Mouse (Mus musculus): ENCODE data around the gene Pgpep1. TPM values are rescaled to one million over a fixed set of nuclear protein-coding genes. Genes with fewer than 3 reads are reported as not detected.
A peak's percentile ranks its signal among the peaks of the same experiment; 100 is the strongest.

Gene Pgpep1
- polyA plus RNA-seq (2015; fragmentation: Nextera tagmentation; extraction: Ambion mirVana) = 70.1 and 74.5 TPM in 2 replicates

DNA sequence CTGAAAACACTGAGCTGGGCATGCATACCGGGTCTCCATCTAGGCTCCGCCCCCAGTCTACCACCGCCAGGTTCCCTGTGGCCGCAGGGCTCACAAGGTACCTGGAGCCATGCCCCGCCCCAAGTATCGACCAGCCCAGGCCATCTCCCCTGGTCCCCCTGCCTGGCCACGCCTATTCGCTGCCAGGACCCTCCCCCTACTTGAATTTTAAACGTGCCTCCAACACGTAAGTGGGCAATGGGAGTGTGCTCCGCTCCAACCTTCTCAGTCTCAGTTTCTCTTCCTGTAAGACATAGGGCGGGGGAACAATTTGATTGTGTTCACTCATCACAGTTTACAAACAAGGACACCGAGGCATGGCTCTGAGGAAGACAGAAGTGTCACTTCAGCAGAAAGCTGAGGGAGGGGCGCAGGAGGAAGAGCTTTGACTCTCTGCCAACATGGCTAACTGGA lies at the start of gene Pgpep1:
TSS of gene Pgpep1 (minus strand) at position 116 of the 453 bp plus-strand sequence.
- H3K27me3 ChIP-seq (replicated peaks) = no peaks in the 10 kb centered on the region
- H3K9ac ChIP-seq = peak within 1 kb of the TSS; percentile 72
- peak within 1 kb of the TSS; percentile 59 for H3K27ac ChIP-seq
- WGBS = 3% methylated on average over 14 of the region's 14 CpGs
- peak; percentile 65 for ATAC-seq (replicated peaks)
- H3K4me3 ChIP-seq = peak within 1 kb of the TSS; percentile 87
- H3K36me3 ChIP-seq (replicated peaks) = no peaks in the 10 kb centered on the region
- H3K4me2 ChIP-seq = peak within 1 kb of the TSS; percentile 94
- H3K4me1 ChIP-seq = peaks cover 25% of the 10 kb centered on the region
- no peaks in the 10 kb centered on the region for H3K9me3 ChIP-seq

DNA sequence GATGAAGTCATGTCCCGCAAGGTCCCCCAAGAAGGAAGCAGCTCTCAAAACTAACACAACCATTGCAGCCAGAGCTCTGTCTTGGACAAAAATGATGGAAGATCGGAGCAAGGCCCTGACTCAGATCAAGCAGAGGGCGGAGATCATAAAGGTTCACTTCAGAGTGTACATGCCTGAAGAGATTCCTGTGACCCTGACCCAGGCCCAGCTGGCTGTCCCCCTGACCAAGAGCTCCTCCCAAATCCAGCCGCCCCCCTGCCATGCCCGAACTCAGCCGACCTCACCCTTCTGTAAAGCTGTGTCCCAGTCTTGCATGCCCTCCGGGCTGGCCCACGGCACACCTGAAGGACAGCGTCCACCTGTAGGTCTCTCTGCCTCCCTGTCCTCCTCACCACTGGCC lies 49.6 kb upstream of the Pgpep1 start:
- H3K27ac ChIP-seq = no peak overlapping the region
- ATAC-seq (replicated peaks) = no peak
- H3K36me3 ChIP-seq (replicated peaks) = no peaks in the 10 kb centered on the region
- WGBS = 93% methylated on average over 9 of the region's 9 CpGs
- H3K4me2 ChIP-seq = no peak overlapping the region
- H3K27me3 ChIP-seq (replicated peaks) = no peaks in the 10 kb centered on the region
- H3K9me3 ChIP-seq = no peaks in the 10 kb centered on the region
- no peak overlapping the region for H3K4me3 ChIP-seq
- H3K9ac ChIP-seq = no peak overlapping the region
- H3K4me1 ChIP-seq = no peaks in the 10 kb centered on the region

- no peaks in the 10 kb centered on the region for H3K36me3 ChIP-seq (replicated peaks)
- no peak overlapping the region for H3K4me3 ChIP-seq
- peaks cover 5% of the 10 kb centered on the region; the same call in 1 of the 2 replicates for H3K4me1 ChIP-seq
- no peaks in the 10 kb centered on the region for H3K9me3 ChIP-seq
- H3K27me3 ChIP-seq (replicated peaks) = no peaks in the 10 kb centered on the region
- ATAC-seq (replicated peaks) = no peak
- 89% methylated on average over 14 of the region's 14 CpGs for WGBS
- no peak overlapping the region for H3K4me2 ChIP-seq
- H3K27ac ChIP-seq = no peak overlapping the region
- H3K9ac ChIP-seq = no peak overlapping the region
Measured at GRCm38 (mm10) chr8:70708281-70708680, 48.1 kb upstream of the Pgpep1 start.

DNA sequence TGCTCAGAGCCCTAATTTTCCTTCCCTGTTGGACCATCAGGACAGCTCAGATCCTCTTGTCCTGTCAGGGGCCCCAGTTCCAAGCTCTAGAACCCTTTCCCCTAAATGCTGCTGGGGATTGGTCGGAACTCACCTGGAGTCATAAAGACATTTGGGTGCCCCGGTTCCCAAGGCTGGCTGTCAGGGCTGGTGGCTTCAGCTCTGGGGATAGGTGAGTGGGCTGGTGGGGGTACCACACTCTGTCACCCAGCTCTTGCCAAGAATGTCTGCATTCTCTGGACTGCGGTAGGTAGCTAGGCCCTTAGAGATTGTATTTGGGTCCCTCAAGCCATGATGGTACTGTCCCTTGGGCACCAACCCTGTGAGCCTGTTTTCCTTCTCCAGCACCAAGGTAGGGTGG lies 43.1 kb upstream of the Pgpep1 start, which contains the start of gene Iqcn:
TSS of gene Iqcn (plus strand) at position 171 of the 400 bp plus-strand sequence.
- peaks cover 33% of the 10 kb centered on the region for H3K4me1 ChIP-seq
- H3K9me3 ChIP-seq = no peaks in the 10 kb centered on the region
- H3K36me3 ChIP-seq (replicated peaks) = no peaks in the 10 kb centered on the region
- H3K27me3 ChIP-seq (replicated peaks) = no peaks in the 10 kb centered on the region
- H3K4me3 ChIP-seq = no peak within 1 kb of the TSS; the same call in 1 of the 2 replicates
- ATAC-seq (replicated peaks) = no peak
- WGBS = 95% methylated on average over 3 of the region's 3 CpGs
- no peak within 1 kb of the TSS for H3K9ac ChIP-seq
- peak within 1 kb of the TSS; percentile 64 for H3K4me2 ChIP-seq
- no peak within 1 kb of the TSS for H3K27ac ChIP-seq

GRCm38 (mm10) chr8:70702842-70703182 lies 42.6 kb upstream of the Pgpep1 start:
- H3K9ac ChIP-seq = no peak overlapping the region
- H3K36me3 ChIP-seq (replicated peaks) = no peaks in the 10 kb centered on the region
- 83% methylated on average over 3 of the region's 3 CpGs for WGBS
- no peak overlapping the region for H3K4me3 ChIP-seq
- H3K4me2 ChIP-seq = peak overlapping the region; percentile 64
- no peak overlapping the region for H3K27ac ChIP-seq
- H3K27me3 ChIP-seq (replicated peaks) = no peaks in the 10 kb centered on the region
- H3K9me3 ChIP-seq = no peaks in the 10 kb centered on the region
- no peak for ATAC-seq (replicated peaks)
- peaks cover 37% of the 10 kb centered on the region for H3K4me1 ChIP-seq

DNA sequence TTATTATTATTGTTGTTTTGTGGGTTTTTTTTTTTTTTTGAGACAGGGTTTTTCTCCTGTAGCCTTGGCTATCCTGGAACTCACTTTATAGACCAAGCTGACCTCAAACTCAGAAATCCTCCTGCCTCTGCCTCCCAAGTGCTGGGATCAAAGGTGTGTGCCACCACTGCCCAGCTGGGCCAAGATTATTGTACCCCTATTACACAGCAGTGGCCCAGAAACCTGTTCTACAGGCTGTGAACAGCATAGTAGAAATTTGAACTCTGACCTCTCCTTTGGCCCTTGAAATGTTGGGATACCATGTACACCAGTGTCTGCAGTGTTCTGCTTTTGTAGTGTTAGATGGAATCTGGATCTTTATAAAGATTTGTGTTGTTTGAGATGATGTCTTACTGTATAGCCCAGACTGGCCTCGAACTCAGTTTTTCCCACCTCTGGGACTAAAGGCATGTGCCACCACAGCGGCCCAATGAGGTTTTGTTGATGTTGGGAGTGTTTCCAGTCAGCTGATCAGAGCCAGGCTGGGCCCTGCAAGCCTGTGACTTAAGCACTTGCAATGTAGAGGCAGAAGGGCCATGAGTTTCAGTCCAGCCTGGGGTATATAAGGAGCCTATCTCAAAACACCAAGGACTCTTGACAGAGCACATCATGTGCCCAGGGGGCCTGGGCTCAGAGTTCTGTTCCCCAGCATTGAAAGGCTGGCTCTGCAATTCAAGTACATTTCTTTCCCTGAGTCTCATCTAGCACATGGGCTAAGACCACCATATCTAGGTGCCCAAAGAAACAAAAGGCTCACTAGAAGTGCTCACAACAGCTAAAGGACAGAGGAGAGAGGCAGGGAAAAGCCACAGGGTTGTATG lies 42.0 kb upstream of the Pgpep1 start:
- 94% methylated on average over 2 of the region's 2 CpGs for WGBS
- peaks cover 41% of the 10 kb centered on the region for H3K4me1 ChIP-seq
- H3K9me3 ChIP-seq = no peaks in the 10 kb centered on the region
- no peaks in the 10 kb centered on the region for H3K36me3 ChIP-seq (replicated peaks)
- H3K27me3 ChIP-seq (replicated peaks) = no peaks in the 10 kb centered on the region
- peak overlapping the region; percentile 64 for H3K4me2 ChIP-seq
- peak overlapping the region; percentile 99; the same call in 1 of the 2 replicates for H3K9ac ChIP-seq
- H3K4me3 ChIP-seq = peak overlapping the region; percentile 92
- no peak for ATAC-seq (replicated peaks)
- H3K27ac ChIP-seq = no peak overlapping the region

DNA sequence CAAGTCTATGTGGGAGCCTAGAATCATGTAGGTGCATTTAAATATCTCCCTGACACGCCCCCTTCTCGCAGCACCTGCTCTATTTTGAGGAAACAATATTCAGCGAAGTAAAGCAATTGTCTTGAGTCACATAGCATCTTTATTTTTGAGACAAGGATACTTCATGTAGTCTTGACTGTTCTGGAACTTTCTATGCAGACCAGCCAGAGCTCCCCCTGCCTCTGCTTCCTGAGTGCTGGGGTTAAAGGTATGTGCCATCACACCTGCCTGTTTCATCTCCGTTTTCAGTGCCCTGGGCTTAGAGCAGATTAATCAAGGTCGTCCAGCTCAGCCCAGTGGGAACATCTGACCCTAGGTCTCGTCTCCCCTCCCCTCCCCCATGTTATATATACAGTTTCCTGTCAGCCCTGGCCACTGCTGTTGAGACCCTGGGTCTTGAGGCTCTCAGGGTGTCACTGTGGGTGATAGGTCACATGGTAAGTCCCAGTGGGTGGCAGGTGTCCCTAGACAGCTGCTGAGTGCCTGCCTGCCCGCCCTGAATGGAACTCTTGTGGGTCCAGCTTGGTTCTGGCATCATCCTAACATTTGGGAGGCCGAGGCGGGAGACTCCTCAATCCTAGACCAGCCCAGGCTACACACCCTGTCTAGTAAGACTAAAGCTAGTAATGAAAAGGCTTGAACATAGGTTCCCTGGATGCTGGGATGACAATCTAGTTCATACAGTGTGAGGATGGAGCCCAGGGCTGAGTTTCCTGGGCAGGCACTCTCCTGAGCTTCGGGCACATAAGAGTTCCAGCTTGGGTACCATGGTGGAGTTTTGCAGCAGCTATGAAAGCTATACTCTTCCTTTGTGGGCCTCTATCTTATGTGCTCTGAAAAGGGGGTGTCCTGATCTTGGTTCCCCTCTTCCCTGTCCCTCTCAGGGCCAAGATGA lies 41.1 kb upstream of the Pgpep1 start:
- peak overlapping the region; percentile 99 for H3K27ac ChIP-seq
- H3K9ac ChIP-seq = peak overlapping the region; percentile 99
- H3K36me3 ChIP-seq (replicated peaks) = no peaks in the 10 kb centered on the region
- no peak for ATAC-seq (replicated peaks)
- WGBS = 52% methylated on average over 10 of the region's 10 CpGs
- peak overlapping the region; percentile 64 for H3K4me2 ChIP-seq
- H3K27me3 ChIP-seq (replicated peaks) = no peaks in the 10 kb centered on the region
- H3K4me1 ChIP-seq = peaks cover 50% of the 10 kb centered on the region
- no peaks in the 10 kb centered on the region for H3K9me3 ChIP-seq
- H3K4me3 ChIP-seq = peak overlapping the region; percentile 92

DNA sequence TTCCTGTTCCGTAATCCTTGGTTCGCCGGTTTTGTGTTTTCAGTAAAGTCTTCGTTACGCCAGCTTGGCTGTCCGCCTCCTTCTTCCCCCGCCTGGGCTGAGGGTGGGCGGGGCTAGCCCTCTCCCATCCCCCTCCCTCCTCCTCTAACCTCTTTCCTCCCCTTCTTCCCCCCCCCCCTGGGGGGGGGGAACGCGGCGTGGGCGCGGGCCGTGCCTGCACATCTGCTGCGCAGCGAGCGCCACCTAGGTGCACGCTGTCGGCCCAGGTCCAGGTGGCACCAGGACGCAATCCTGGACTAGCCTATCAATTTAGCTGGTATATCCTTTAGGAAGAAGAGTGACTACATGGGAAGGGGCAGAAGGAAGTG lies 40.4 kb upstream of the Pgpep1 start:
- Histone ChIP-seq H3K4me3 (peak overlapping the region; percentile 92), H3K4me1 (peaks cover 58% of the 10 kb centered on the region), H3K36me3 (replicated peaks) (no peaks in the 10 kb centered on the region), H3K9ac (peak overlapping the region; percentile 99), H3K27ac (peak overlapping the region; percentile 99), H3K9me3 (no peaks in the 10 kb centered on the region), H3K27me3 (replicated peaks) (no peaks in the 10 kb centered on the region), H3K4me2 (peak overlapping the region; percentile 64)
- 0% methylated on average over 20 of the region's 20 CpGs for WGBS
- peak; percentile 38 for ATAC-seq (replicated peaks)

- WGBS = under 1% methylated on average over 59 of the region's 59 CpGs
- peak overlapping the region; percentile 99 for H3K9ac ChIP-seq
- H3K4me3 ChIP-seq = peak overlapping the region; percentile 92
- H3K27ac ChIP-seq = peak overlapping the region; percentile 99
- ATAC-seq (replicated peaks) = no peak; the same call in 1 of the 2 replicates
- H3K36me3 ChIP-seq (replicated peaks) = no peaks in the 10 kb centered on the region
- no peaks in the 10 kb centered on the region for H3K9me3 ChIP-seq
- H3K4me1 ChIP-seq = peaks cover 58% of the 10 kb centered on the region
- no peaks in the 10 kb centered on the region for H3K27me3 ChIP-seq (replicated peaks)
- peak overlapping the region; percentile 64 for H3K4me2 ChIP-seq
Measured at GRCm38 (mm10) chr8:70699834-70700554, 39.8 kb upstream of the Pgpep1 start.

GRCm38 (mm10) chr8:70699116-70699833 lies 39.1 kb upstream of the Pgpep1 start:
- peaks cover 58% of the 10 kb centered on the region for H3K4me1 ChIP-seq
- under 1% methylated on average over 83 of the region's 89 CpGs for WGBS

More at GRCm38 (mm10) chr8:70699116-70699833, 39.1 kb upstream of the Pgpep1 start:
- ATAC-seq (replicated peaks) = peak; percentile 24
- Histone ChIP-seq H3K4me2 (peak overlapping the region; percentile 64), H3K36me3 (replicated peaks) (no peaks in the 10 kb centered on the region), H3K27ac (peak overlapping the region; percentile 99), H3K4me3 (peak overlapping the region; percentile 92), H3K27me3 (replicated peaks) (no peaks in the 10 kb centered on the region), H3K9me3 (no peaks in the 10 kb centered on the region), H3K9ac (peak overlapping the region; percentile 99)

Measured in midbrain, embryonic 15.5 days (tissue).